Mouse (Mus musculus): ENCODE results near the gene Magix.
"Not testable (repeated sequence)": the region's sequence is repeated elsewhere in the genome, so short reads cannot be mapped to it uniquely, and the experiment has no call there.

Gene Magix

GRCm38 (mm10) chrX:7680864-7681263 lies at the start of gene Magix:
TSS of gene Magix (minus strand) at chrX:7681251.
- no peak for DNase-seq (ENCODE audit: low spot score)

GRCm38 (mm10) chrX:7728922-7729265 lies 47.8 kb upstream of the Magix start:
- DNase-seq (ENCODE audit: low spot score): no peak

GRCm38 (mm10) chrX:7728215-7728921 lies 47.3 kb upstream of the Magix start, which contains the start of gene Praf2:
TSS of gene Praf2 (plus strand) at chrX:7728439.
- peak; percentile 70 for DNase-seq (ENCODE audit: low spot score)

- no peak for DNase-seq (ENCODE audit: low spot score)
Observed at GRCm38 (mm10) chrX:7727176-7727575, 46.1 kb upstream of the Magix start.

GRCm38 (mm10) chrX:7725841-7726240 lies 44.8 kb upstream of the Magix start:
- DNase-seq (ENCODE audit: low spot score): no peak

GRCm38 (mm10) chrX:7724135-7724534 lies 43.1 kb upstream of the Magix start:
- no peak for DNase-seq (ENCODE audit: low spot score)

- no peak for DNase-seq (ENCODE audit: low spot score)
Observed at GRCm38 (mm10) chrX:7722691-7723090, 41.6 kb upstream of the Magix start.

- DNase-seq (ENCODE audit: low spot score): no peak
Observed at GRCm38 (mm10) chrX:7722282-7722611, 41.2 kb upstream of the Magix start.

GRCm38 (mm10) chrX:7721514-7722281 lies 40.6 kb upstream of the Magix start, which contains the start of gene Gm45208:
TSS of gene Gm45208 (plus strand) at chrX:7722245.
- peak; percentile 66 for DNase-seq (ENCODE audit: low spot score)

GRCm38 (mm10) chrX:7716058-7716457 lies 35.0 kb upstream of the Magix start:
- DNase-seq (ENCODE audit: low spot score): not testable (repeated sequence)

- peak; percentile 91 for DNase-seq (ENCODE audit: low spot score)
Observed at GRCm38 (mm10) chrX:7714135-7714899, 33.3 kb upstream of the Magix start, which contains the start of gene Wdr45. TSS of gene Wdr45 (plus strand) at chrX:7714333.

GRCm38 (mm10) chrX:7713764-7714134 lies 32.7 kb upstream of the Magix start:
- DNase-seq (ENCODE audit: low spot score): not testable (repeated sequence)

GRCm38 (mm10) chrX:7696954-7697381 lies 15.9 kb upstream of the Magix start, which contains the start of gene Gpkow:
TSS of gene Gpkow (plus strand) at chrX:7697131.
- peak; percentile 81 for DNase-seq (ENCODE audit: low spot score)

GRCm38 (mm10) chrX:7696520-7696919 lies 15.5 kb upstream of the Magix start:
- DNase-seq (ENCODE audit: low spot score): no peak

- DNase-seq (ENCODE audit: low spot score): no peak
Observed at GRCm38 (mm10) chrX:7692862-7693261, 11.8 kb upstream of the Magix start.

- no peak for DNase-seq (ENCODE audit: low spot score)
Observed at GRCm38 (mm10) chrX:7690486-7690885, 9.4 kb upstream of the Magix start.

- no peak for DNase-seq (ENCODE audit: low spot score)
Observed at GRCm38 (mm10) chrX:7688321-7688720, 7.3 kb upstream of the Magix start.

GRCm38 (mm10) chrX:7680057-7680412 lies 1.0 kb downstream of the Magix start:
- no peak for DNase-seq (ENCODE audit: low spot score)

GRCm38 (mm10) chrX:7679405-7680056 lies 1.5 kb downstream of the Magix start:
- peak; percentile 81 for DNase-seq (ENCODE audit: low spot score)

GRCm38 (mm10) chrX:7678986-7679385 lies 2.1 kb downstream of the Magix start:
- no peak for DNase-seq (ENCODE audit: low spot score)

GRCm38 (mm10) chrX:7675001-7675380 lies 6.1 kb downstream of the Magix start:
- DNase-seq (ENCODE audit: low spot score): no peak
